Mouse (Mus musculus): ENCODE data around the gene Gm20431. TPM values are rescaled to one million over a fixed set of nuclear protein-coding genes. Genes with fewer than 3 reads are reported as not detected.
A peak's percentile ranks its signal among the peaks of the same experiment; 100 is the strongest.

The Gm20431 gene
- polyA plus RNA-seq, 1 experiment from 2014 or later, result 12.3 TPM

DNA sequence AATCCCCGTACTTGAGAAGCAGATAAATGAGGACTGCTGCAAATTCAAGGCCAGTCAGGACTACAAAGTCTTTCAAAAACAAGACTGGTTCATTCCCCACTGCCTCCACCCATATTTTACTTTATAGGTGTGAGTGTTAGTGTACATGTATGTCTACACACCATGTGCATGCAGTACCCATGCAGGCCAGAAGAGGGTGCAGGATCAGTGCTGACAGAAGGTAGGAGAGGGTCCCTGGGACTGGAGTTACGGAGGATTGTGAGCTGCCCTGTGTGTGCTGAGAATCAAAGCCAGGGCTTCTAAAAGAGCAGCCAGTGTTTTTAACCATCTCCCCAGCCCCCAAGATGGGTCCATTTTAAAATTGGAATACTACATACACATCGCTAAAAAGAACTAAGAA is 21.0 kb downstream of the Gm20431 start:
- Histone ChIP-seq H3K9ac (no peak overlapping the region), H3K27me3 (ENCODE audit: insufficient read depth, low read length) (no peaks in the 10 kb centered on the region), H3K36me3 (ENCODE audit: insufficient read depth) (peaks cover 20% of the 10 kb centered on the region), H3K4me1 (ENCODE audit: insufficient read depth) (no peaks in the 10 kb centered on the region), H3K4me2 (no peak overlapping the region), H3K4me3 (ENCODE audit: low read depth, low read length) (no peak overlapping the region), H3K27ac (ENCODE audit: low read depth) (no peak overlapping the region), H3K9me3 (ENCODE audit: low read depth, low read length) (no peaks in the 10 kb centered on the region)
- WGBS, result 80% methylated on average over 3 of the region's 3 CpGs
- TF ChIP-seq CTCF (IDR thresholded peaks at IDR 0.05; ENCODE audit: low read depth), result peak; percentile 75
- DNase-seq, result peak; percentile 54
- ATAC-seq (ENCODE audit: insufficient read depth), result no peak

DNA sequence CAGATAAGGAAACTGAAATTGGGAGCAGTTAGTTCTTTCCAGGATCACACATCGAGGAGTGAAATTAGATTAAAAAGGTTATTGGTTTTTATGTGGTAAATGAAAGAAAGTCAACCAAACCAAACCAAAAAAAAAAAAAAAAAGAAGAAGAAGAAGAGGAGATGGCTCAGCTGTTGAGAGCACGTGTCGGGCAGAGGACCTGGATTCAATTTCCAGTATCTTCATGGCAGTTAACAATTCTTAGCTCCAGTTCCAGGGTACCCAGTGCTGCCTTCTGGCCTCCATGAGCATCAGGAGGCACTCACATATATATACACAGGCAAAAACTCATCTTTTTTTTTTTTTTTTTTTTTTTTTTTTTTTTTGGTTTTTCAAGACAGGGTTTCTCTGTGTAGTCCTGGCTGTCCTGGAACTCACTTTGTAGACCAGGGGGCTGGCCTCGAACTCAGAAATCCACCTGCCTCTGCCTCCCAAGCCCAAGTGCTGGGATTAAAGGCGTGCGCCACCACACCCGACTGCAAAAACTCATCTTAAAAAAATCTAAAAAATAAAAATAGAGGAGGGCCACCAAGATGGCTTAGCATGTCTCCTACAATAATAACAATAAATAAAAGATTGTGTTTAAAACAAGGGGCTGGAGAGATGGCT is 26.3 kb downstream of the Gm20431 start:
- WGBS, result 71% methylated on average over 7 of the region's 7 CpGs
- Histone ChIP-seq H3K4me3 (ENCODE audit: low read depth, low read length) (peak overlapping the region; percentile 21), H3K36me3 (ENCODE audit: insufficient read depth) (no peaks in the 10 kb centered on the region), H3K9ac (0 out of 2 replicates have a peak overlapping the region, but pooled peaks have one; percentile 20), H3K4me1 (ENCODE audit: insufficient read depth) (peaks cover 13% of the 10 kb centered on the region; the same call in 1 of the 2 replicates), H3K9me3 (ENCODE audit: low read depth, low read length) (no peaks in the 10 kb centered on the region), H3K4me2 (peak overlapping the region; percentile 52), H3K27me3 (ENCODE audit: insufficient read depth, low read length) (no peaks in the 10 kb centered on the region), H3K27ac (ENCODE audit: low read depth) (no peak overlapping the region)
- TF ChIP-seq CTCF (IDR thresholded peaks at IDR 0.05; ENCODE audit: low read depth), result no peak
- ATAC-seq (ENCODE audit: insufficient read depth), result no peak
- DNase-seq, result no peak

DNA sequence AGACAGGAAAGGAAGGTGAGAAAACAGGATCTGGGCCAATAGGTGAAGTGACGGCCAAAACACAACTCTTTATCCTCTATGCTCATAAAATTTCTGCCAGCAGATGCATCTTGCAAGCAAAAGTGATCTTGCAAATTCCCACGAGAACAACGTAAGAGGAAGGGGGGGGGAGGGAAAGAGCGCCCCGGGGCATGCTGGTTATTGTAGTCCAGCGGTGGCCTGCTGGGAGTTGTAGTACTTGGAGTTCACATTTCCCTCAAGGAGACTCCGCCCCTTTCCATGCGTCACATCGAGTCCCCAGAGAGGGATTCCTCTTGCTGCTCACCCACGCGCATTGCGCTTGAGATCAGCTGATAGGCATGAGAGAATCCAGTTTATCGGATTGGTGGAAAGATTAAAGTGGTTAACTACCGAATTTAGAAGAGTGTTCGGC is 26.9 kb downstream of the Gm20431 start:
- Histone ChIP-seq H3K27ac (ENCODE audit: low read depth) (peak overlapping the region; percentile 66), H3K36me3 (ENCODE audit: insufficient read depth) (0 out of 2 replicates have a peak, but pooled peaks cover 3% of the 10 kb centered on the region), H3K9ac (0 out of 2 replicates have a peak overlapping the region, but pooled peaks have one; percentile 21), H3K9me3 (ENCODE audit: low read depth, low read length) (no peaks in the 10 kb centered on the region), H3K4me3 (ENCODE audit: low read depth, low read length) (peak overlapping the region; percentile 21), H3K27me3 (ENCODE audit: insufficient read depth, low read length) (no peaks in the 10 kb centered on the region), H3K4me2 (peak overlapping the region; percentile 52), H3K4me1 (ENCODE audit: insufficient read depth) (peaks cover 17% of the 10 kb centered on the region; the same call in 1 of the 2 replicates)
- no peak for TF ChIP-seq CTCF (IDR thresholded peaks at IDR 0.05; ENCODE audit: low read depth)
- DNase-seq (peak; percentile 99), ATAC-seq (ENCODE audit: insufficient read depth) (peak; percentile 82)
- 1% methylated on average over 15 of the region's 15 CpGs for WGBS

- Histone ChIP-seq H3K9me3 (ENCODE audit: low read depth, low read length) (no peaks in the 10 kb centered on the region), H3K27ac (ENCODE audit: low read depth) (no peak overlapping the region), H3K9ac (no peak overlapping the region), H3K4me3 (ENCODE audit: low read depth, low read length) (no peak overlapping the region), H3K36me3 (ENCODE audit: insufficient read depth) (peaks cover 6% of the 10 kb centered on the region; the same call in 1 of the 2 replicates), H3K4me2 (peak overlapping the region; percentile 52; the same call in 1 of the 2 replicates), H3K4me1 (ENCODE audit: insufficient read depth) (peaks cover 18% of the 10 kb centered on the region; the same call in 1 of the 2 replicates), H3K27me3 (ENCODE audit: insufficient read depth, low read length) (no peaks in the 10 kb centered on the region)
- 68% methylated on average over 6 of the region's 6 CpGs for WGBS
- no peak for ATAC-seq (ENCODE audit: insufficient read depth)
- TF ChIP-seq CTCF (IDR thresholded peaks at IDR 0.05; ENCODE audit: low read depth), result no peak
- no peak for DNase-seq
Measured at GRCm38 (mm10) chr2:167633537-167633872, 27.8 kb downstream of the Gm20431 start.

GRCm38 (mm10) chr2:167632731-167633536 is 28.4 kb downstream of the Gm20431 start:
- no peak for ATAC-seq (ENCODE audit: insufficient read depth)

DNA sequence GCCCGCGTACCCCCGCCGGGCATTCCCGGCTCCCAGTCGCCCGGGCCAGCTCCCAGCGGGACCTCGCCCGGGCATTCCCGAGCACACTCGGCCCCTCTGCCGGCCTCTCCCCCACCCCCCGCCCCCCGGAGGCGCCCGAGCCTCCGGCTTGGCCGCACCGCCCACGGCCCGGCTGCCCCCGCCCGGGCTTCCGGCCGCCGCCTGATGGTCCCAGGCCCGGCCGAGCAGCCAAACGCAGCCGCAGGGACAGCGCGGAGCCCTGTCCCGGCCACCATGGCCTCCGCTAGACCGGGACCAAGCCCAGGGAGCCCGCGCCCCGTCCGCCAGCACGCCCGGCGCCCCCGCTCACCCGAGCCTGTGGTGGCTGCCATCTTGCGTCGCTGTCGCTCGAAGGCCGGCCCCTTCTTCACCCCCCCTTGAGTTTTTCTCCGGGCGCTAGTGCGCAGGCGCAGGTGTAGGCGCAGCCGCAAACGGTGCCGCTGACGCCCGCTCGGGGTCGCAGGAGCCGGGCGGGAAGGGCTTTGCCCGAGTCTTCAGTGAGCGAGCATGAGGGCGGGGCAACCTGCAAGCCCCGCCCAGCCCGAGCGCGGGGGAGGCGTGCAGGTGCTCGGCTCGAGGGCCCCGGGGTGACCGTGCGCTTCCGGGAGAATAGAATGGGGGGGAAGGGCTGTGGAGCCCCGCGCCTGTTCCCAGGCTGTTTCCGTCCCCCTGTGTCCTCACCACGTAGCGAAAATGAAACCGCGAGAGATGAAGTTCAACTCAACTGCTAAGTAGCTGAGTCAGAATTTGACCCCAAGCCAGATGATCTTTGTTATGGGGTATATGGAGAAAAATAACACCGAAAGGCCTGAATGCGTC is 29.5 kb downstream of the Gm20431 start, which contains the start of gene Ube2v1:
TSS of gene Ube2v1 (minus strand) at position 505 of the 858 bp plus-strand sequence.
- peak within 1 kb of the TSS; percentile 85 for H3K4me3 ChIP-seq (ENCODE audit: low read depth, low read length)
- ATAC-seq (ENCODE audit: insufficient read depth) (peak; percentile 71), DNase-seq (peak; percentile 98)
- H3K27ac ChIP-seq (ENCODE audit: low read depth), result peak within 1 kb of the TSS; percentile 76
- H3K9ac ChIP-seq, result peak within 1 kb of the TSS; percentile 86
- peaks cover 18% of the 10 kb centered on the region; the same call in 1 of the 2 replicates for H3K4me1 ChIP-seq (ENCODE audit: insufficient read depth)
- no peaks in the 10 kb centered on the region for H3K9me3 ChIP-seq (ENCODE audit: low read depth, low read length)
- under 1% methylated on average over 84 of the region's 87 CpGs for WGBS
- peak; percentile 51 for TF ChIP-seq CTCF (IDR thresholded peaks at IDR 0.05; ENCODE audit: low read depth)
- H3K36me3 ChIP-seq (ENCODE audit: insufficient read depth), result peaks cover 22% of the 10 kb centered on the region
- H3K4me2 ChIP-seq, result peak within 1 kb of the TSS; percentile 84
- H3K27me3 ChIP-seq (ENCODE audit: insufficient read depth, low read length), result no peaks in the 10 kb centered on the region

More at GRCm38 (mm10) chr2:167632731-167633536, 28.4 kb downstream of the Gm20431 start:
- Histone ChIP-seq H3K36me3 (ENCODE audit: insufficient read depth) (peaks cover 12% of the 10 kb centered on the region), H3K27me3 (ENCODE audit: insufficient read depth, low read length) (no peaks in the 10 kb centered on the region), H3K4me2 (peak overlapping the region; percentile 84), H3K27ac (ENCODE audit: low read depth) (peak overlapping the region; percentile 65), H3K4me3 (ENCODE audit: low read depth, low read length) (peak overlapping the region; percentile 85; the same call in 1 of the 2 replicates), H3K9ac (peak overlapping the region; percentile 41; the same call in 1 of the 2 replicates), H3K4me1 (ENCODE audit: insufficient read depth) (peaks cover 18% of the 10 kb centered on the region; the same call in 1 of the 2 replicates), H3K9me3 (ENCODE audit: low read depth, low read length) (no peaks in the 10 kb centered on the region)
- WGBS, result 66% methylated on average over 12 of the region's 12 CpGs
- no peak for DNase-seq
- no peak for TF ChIP-seq CTCF (IDR thresholded peaks at IDR 0.05; ENCODE audit: low read depth)

All from lung, embryonic 14.5 days (tissue).